Mouse (Mus musculus): ENCODE measurements around the gene Gsk3a. TPM values are rescaled to one million over a fixed set of nuclear protein-coding genes. Genes with fewer than 3 reads are reported as not detected.
A peak's percentile ranks its signal among the peaks of the same experiment; 100 is the strongest.

The Gsk3a gene
- polyA plus RNA-seq, 1 experiment from 2014 or later: 20.7 TPM

DNA sequence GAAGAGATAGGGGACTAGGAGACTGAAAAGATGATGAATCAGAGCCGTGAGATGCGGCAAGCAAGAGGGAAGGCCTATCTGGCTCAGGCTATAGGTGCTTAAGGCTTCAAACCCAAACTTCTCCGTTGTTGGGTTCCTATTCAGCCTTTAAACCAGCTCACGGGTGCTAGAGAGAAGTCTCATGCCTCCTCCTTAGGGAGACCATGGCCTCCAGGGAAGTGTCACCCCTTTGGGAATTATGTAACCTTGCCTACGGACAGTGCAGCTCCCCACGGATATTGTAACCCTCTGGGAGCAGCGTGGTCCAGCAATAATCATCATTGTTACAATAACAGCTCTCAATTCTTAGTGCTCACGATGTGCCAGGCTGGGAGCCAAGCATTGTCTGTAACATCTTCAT, 14.2 kb upstream of the Gsk3a start:
- Histone ChIP-seq H3K36me3 (ENCODE audit: control insufficient read depth, insufficient read depth, low read length) (no peaks in the 10 kb centered on the region), H3K4me2 (ENCODE audit: low read length) (peak overlapping the region; percentile 99), H3K27ac (replicated peaks; ENCODE audit: low read depth, low read length) (peak overlapping the region; percentile 74), H3K9me3 (ENCODE audit: control insufficient read depth, low read length) (no peaks in the 10 kb centered on the region), H3K9ac (replicated peaks; ENCODE audit: low read length) (peak overlapping the region; percentile 59), H3K27me3 (ENCODE audit: control insufficient read depth, insufficient read depth, low read length) (no peaks in the 10 kb centered on the region), H3K4me3 (replicated peaks; ENCODE audit: low read depth, low read length) (peak overlapping the region; percentile 73; the same call in 1 of the 2 replicates), H3K4me1 (ENCODE audit: control insufficient read depth, insufficient read depth, low read length) (peaks cover 31% of the 10 kb centered on the region)
- DNase-seq (peak; percentile 16), ATAC-seq (ENCODE audit: low FRiP score, low TSS enrichment) (no peak)
- whole genome bisulfite sequencing: 14% methylated on average over 8 of the region's 8 CpGs

DNA sequence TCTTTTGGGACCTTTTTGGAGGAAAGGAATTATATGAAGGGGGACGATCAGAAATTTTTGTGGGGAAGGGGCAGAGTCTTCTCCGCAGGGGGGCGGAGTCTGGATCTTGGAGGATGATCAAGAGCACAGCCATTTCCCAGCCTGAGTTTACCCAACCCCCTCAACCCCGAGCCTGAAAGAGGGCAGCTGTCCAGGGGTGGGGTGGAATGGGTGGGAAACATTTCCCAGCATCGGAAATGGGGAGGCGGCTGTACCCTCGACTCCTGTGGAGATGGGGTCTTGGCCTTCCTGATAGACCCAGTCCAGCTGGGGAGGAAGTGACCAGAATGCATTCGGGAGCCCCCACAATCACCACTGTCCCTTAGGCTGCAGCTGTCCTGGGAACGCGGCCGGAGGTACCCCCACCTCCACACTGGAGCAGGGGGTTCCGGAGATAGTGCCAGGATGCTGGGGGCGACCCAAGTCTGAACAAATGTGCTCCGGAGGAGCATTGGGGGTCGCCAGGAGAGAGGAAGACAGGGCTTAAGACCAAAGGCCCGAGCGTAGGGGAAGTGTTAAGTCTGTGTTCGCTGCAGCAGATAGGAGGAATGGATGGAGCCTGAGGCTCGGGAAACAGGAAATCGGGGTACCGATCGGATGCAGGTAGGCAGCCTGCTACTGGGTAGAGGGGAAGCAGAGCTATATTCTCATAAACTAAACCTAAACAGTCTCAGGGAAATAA, 13.6 kb upstream of the Gsk3a start:
- H3K4me3 ChIP-seq (replicated peaks; ENCODE audit: low read depth, low read length): peak overlapping the region; percentile 73

DNA sequence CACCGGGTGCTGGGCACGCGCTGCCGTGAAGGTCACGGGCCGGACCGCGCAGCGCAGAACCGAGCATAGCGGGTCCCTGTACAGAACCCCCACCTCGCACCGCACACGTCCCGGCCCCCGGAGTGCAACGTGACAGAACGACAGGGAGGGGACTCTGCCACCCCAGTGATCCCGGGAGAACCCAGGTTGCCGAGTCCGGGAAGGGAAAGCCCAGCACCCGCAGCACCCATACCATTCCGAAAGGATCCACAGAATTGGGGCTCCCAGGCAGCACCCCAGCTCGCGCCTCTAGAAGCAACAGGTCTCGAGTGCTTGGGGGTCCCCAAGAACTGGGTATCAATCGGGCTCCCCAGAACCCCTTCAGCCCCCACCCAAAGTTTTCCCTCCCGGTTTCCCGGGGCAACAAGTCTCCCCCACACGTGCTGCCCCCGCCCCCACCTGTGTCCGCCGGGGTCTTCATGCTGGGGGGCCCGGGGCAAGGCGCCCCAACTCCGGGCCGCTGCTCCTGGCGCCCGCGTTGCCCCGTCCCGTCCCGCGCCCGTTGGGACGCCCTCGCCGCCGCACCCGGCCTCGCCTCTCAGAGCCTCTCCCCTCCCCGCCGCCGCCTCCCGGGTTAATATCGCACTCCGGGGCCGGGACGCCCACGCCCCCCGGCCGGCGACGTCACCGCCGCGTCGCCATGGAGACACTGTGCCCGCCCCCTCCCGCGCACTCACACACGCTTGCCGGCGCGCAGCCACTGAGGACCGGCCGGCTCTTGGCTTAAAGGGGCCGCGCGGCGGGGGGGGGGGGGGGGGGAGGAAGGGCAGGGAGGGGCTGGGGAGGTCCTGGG, 12.7 kb upstream of the Gsk3a start, which contains the start of gene Erf:
Gene Erf, minus strand, starts transcription at position 621 of the 832 bp plus-strand sequence.
- peaks cover 39% of the 10 kb centered on the region for H3K4me1 ChIP-seq (ENCODE audit: control insufficient read depth, insufficient read depth, low read length)
- no peaks in the 10 kb centered on the region for H3K36me3 ChIP-seq (ENCODE audit: control insufficient read depth, insufficient read depth, low read length)
- H3K27me3 ChIP-seq (ENCODE audit: control insufficient read depth, insufficient read depth, low read length): no peaks in the 10 kb centered on the region
- H3K4me3 ChIP-seq (replicated peaks; ENCODE audit: low read depth, low read length): peak within 1 kb of the TSS; percentile 73
- H3K4me2 ChIP-seq (ENCODE audit: low read length): peak within 1 kb of the TSS; percentile 99
- peak within 1 kb of the TSS; percentile 81 for H3K27ac ChIP-seq (replicated peaks; ENCODE audit: low read depth, low read length)
- ATAC-seq (ENCODE audit: low FRiP score, low TSS enrichment): peak; percentile 83
- DNase-seq: peak; percentile 93
- under 1% methylated on average over 75 of the region's 81 CpGs for WGBS
- H3K9me3 ChIP-seq (ENCODE audit: control insufficient read depth, low read length): no peaks in the 10 kb centered on the region
- peak within 1 kb of the TSS; percentile 59 for H3K9ac ChIP-seq (replicated peaks; ENCODE audit: low read length)

More for the DNA sequence above, 13.6 kb upstream of the Gsk3a start:
- Histone ChIP-seq H3K4me2 (ENCODE audit: low read length) (peak overlapping the region; percentile 99), H3K27me3 (ENCODE audit: control insufficient read depth, insufficient read depth, low read length) (no peaks in the 10 kb centered on the region), H3K9me3 (ENCODE audit: control insufficient read depth, low read length) (no peaks in the 10 kb centered on the region), H3K9ac (replicated peaks; ENCODE audit: low read length) (peak overlapping the region; percentile 59), H3K27ac (replicated peaks; ENCODE audit: low read depth, low read length) (peak overlapping the region; percentile 74), H3K4me1 (ENCODE audit: control insufficient read depth, insufficient read depth, low read length) (peaks cover 36% of the 10 kb centered on the region), H3K36me3 (ENCODE audit: control insufficient read depth, insufficient read depth, low read length) (no peaks in the 10 kb centered on the region)
- peak; percentile 35; the same call in 1 of the 2 replicates for ATAC-seq (ENCODE audit: low FRiP score, low TSS enrichment)
- 3% methylated on average over 22 of the region's 22 CpGs for WGBS
- DNase-seq: peak; percentile 61

GRCm38 (mm10) chr7:25249314-25250140, 11.9 kb upstream of the Gsk3a start:
- under 1% methylated on average over 44 of the region's 73 CpGs for WGBS
- peak; percentile 82 for DNase-seq
- peak overlapping the region; percentile 99 for H3K4me2 ChIP-seq (ENCODE audit: low read length)
- peak; percentile 51; the same call in 1 of the 2 replicates for ATAC-seq (ENCODE audit: low FRiP score, low TSS enrichment)
- peak overlapping the region; percentile 59 for H3K9ac ChIP-seq (replicated peaks; ENCODE audit: low read length)
- H3K4me1 ChIP-seq (ENCODE audit: control insufficient read depth, insufficient read depth, low read length): peaks cover 39% of the 10 kb centered on the region
- H3K4me3 ChIP-seq (replicated peaks; ENCODE audit: low read depth, low read length): peak overlapping the region; percentile 73
- no peaks in the 10 kb centered on the region for H3K27me3 ChIP-seq (ENCODE audit: control insufficient read depth, insufficient read depth, low read length)
- H3K27ac ChIP-seq (replicated peaks; ENCODE audit: low read depth, low read length): peak overlapping the region; percentile 81
- no peaks in the 10 kb centered on the region for H3K36me3 ChIP-seq (ENCODE audit: control insufficient read depth, insufficient read depth, low read length)
- H3K9me3 ChIP-seq (ENCODE audit: control insufficient read depth, low read length): no peaks in the 10 kb centered on the region

- no peak for DNase-seq
These were observed 11.2 kb upstream of the Gsk3a start for GRCm38 (mm10) chr7:25248846-25249313.

GRCm38 (mm10) chr7:25248018-25248647, 10.5 kb upstream of the Gsk3a start:
- DNase-seq (peak; percentile 63), ATAC-seq (ENCODE audit: low FRiP score, low TSS enrichment) (no peak)
- peak overlapping the region; percentile 99 for H3K4me2 ChIP-seq (ENCODE audit: low read length)
- peak overlapping the region; percentile 81 for H3K27ac ChIP-seq (replicated peaks; ENCODE audit: low read depth, low read length)
- no peaks in the 10 kb centered on the region for H3K27me3 ChIP-seq (ENCODE audit: control insufficient read depth, insufficient read depth, low read length)
- H3K9ac ChIP-seq (replicated peaks; ENCODE audit: low read length): peak overlapping the region; percentile 59
- no peaks in the 10 kb centered on the region for H3K36me3 ChIP-seq (ENCODE audit: control insufficient read depth, insufficient read depth, low read length)
- H3K4me3 ChIP-seq (replicated peaks; ENCODE audit: low read depth, low read length): peak overlapping the region; percentile 73
- no peaks in the 10 kb centered on the region for H3K9me3 ChIP-seq (ENCODE audit: control insufficient read depth, low read length)
- peaks cover 39% of the 10 kb centered on the region for H3K4me1 ChIP-seq (ENCODE audit: control insufficient read depth, insufficient read depth, low read length)
- WGBS: under 1% methylated on average over 18 of the region's 18 CpGs

More at GRCm38 (mm10) chr7:25248846-25249313, 11.2 kb upstream of the Gsk3a start:
- no peak for ATAC-seq (ENCODE audit: low FRiP score, low TSS enrichment)
- H3K27ac ChIP-seq (replicated peaks; ENCODE audit: low read depth, low read length): peak overlapping the region; percentile 81
- WGBS: under 1% methylated on average over 25 of the region's 25 CpGs
- peak overlapping the region; percentile 99 for H3K4me2 ChIP-seq (ENCODE audit: low read length)
- no peaks in the 10 kb centered on the region for H3K27me3 ChIP-seq (ENCODE audit: control insufficient read depth, insufficient read depth, low read length)
- H3K4me3 ChIP-seq (replicated peaks; ENCODE audit: low read depth, low read length): peak overlapping the region; percentile 73
- H3K36me3 ChIP-seq (ENCODE audit: control insufficient read depth, insufficient read depth, low read length): no peaks in the 10 kb centered on the region
- no peaks in the 10 kb centered on the region for H3K9me3 ChIP-seq (ENCODE audit: control insufficient read depth, low read length)
- H3K9ac ChIP-seq (replicated peaks; ENCODE audit: low read length): peak overlapping the region; percentile 59
- peaks cover 39% of the 10 kb centered on the region for H3K4me1 ChIP-seq (ENCODE audit: control insufficient read depth, insufficient read depth, low read length)

- ATAC-seq (ENCODE audit: low FRiP score, low TSS enrichment) (no peak), DNase-seq (no peak)
- H3K9ac ChIP-seq (replicated peaks; ENCODE audit: low read length): peak overlapping the region; percentile 26
- no peaks in the 10 kb centered on the region for H3K27me3 ChIP-seq (ENCODE audit: control insufficient read depth, insufficient read depth, low read length)
- peak overlapping the region; percentile 73; the same call in 1 of the 2 replicates for H3K4me3 ChIP-seq (replicated peaks; ENCODE audit: low read depth, low read length)
- no peaks in the 10 kb centered on the region for H3K36me3 ChIP-seq (ENCODE audit: control insufficient read depth, insufficient read depth, low read length)
- H3K9me3 ChIP-seq (ENCODE audit: control insufficient read depth, low read length): no peaks in the 10 kb centered on the region
- peak overlapping the region; percentile 81 for H3K27ac ChIP-seq (replicated peaks; ENCODE audit: low read depth, low read length)
- peaks cover 39% of the 10 kb centered on the region for H3K4me1 ChIP-seq (ENCODE audit: control insufficient read depth, insufficient read depth, low read length)
- WGBS: 18% methylated on average over 3 of the region's 3 CpGs
- peak overlapping the region; percentile 99 for H3K4me2 ChIP-seq (ENCODE audit: low read length)
These were observed 9.8 kb upstream of the Gsk3a start for GRCm38 (mm10) chr7:25247498-25247897.

All from midbrain, embryonic 14.5 days (tissue).